ENCODE assay signal across 29 mouse cellular contexts in genomic region chr1:130455111-130455510, GRCm38 (mm10). TPM values are rescaled to one million over a fixed set of nuclear protein-coding genes. Genes with fewer than 3 reads are reported as not detected.
"Had no signal": no experiment of that assay in that cellular context is flagged by ENCODE, and none has a peak within 500 bp of the region (broad histone marks: within the 10 kb centered on the region; RNA-seq: fewer than 3 reads in every experiment).

No protein-coding gene starts in this region.

- H3K9me3 ChIP-seq: heart, embryonic 10.5 days; heart, embryonic 12.5 days; hindbrain, embryonic 10.5 days; hindbrain, embryonic 12.5 days; intestine, embryonic 15.5 days; limb, embryonic 10.5 days; limb, embryonic 12.5 days had no signal

- ATAC-seq: forebrain, postnatal 0 days; hindbrain, embryonic 16.5 days; inflammation-experienced regulatory T-cells, adult 6 months; intestine, embryonic 15.5 days; intestine, postnatal 0 days had no signal

- H3K4me3 ChIP-seq: gastrocnemius, adult 2 months; heart, embryonic 10.5 days; heart, embryonic 12.5 days; hindbrain, embryonic 10.5 days; hindbrain, embryonic 12.5 days; intestine, embryonic 15.5 days; layer of hippocampus, adult 2 months; left cerebral cortex, adult 2 months; limb, embryonic 10.5 days; limb, embryonic 12.5 days had no signal

- H3K9ac ChIP-seq: forebrain, postnatal 0 days; heart, embryonic 12.5 days; hindbrain, embryonic 12.5 days; hindbrain, embryonic 14.5 days; intestine, embryonic 15.5 days; limb, embryonic 12.5 days had no signal

- H3K27ac ChIP-seq: gastrocnemius, adult 2 months; heart, embryonic 10.5 days; hindbrain, embryonic 10.5 days; hindbrain, embryonic 12.5 days; hindbrain, embryonic 14.5 days; intestine, embryonic 15.5 days; layer of hippocampus, adult 2 months; left cerebral cortex, adult 2 months; limb, embryonic 10.5 days; limb, embryonic 12.5 days had no signal

- H3K4me1 ChIP-seq: heart, embryonic 10.5 days; heart, embryonic 12.5 days; hindbrain, embryonic 10.5 days; hindbrain, embryonic 12.5 days; intestine, embryonic 15.5 days; limb, embryonic 10.5 days; limb, embryonic 12.5 days had no signal

- H3K27me3 ChIP-seq: heart, embryonic 12.5 days; hindbrain, embryonic 12.5 days; intestine, embryonic 15.5 days; limb, embryonic 12.5 days had no signal

- H3K4me2 ChIP-seq: heart, embryonic 12.5 days; hindbrain, embryonic 12.5 days; hindbrain, embryonic 14.5 days; intestine, embryonic 15.5 days; limb, embryonic 12.5 days had no signal

- H3K36me3 ChIP-seq: heart, embryonic 10.5 days; heart, embryonic 12.5 days; hindbrain, embryonic 10.5 days; hindbrain, embryonic 12.5 days; intestine, embryonic 15.5 days; limb, embryonic 10.5 days; limb, embryonic 12.5 days had no signal

- DNase-seq: forebrain, postnatal 0 days; gastrocnemius, adult 2 months; gastrocnemius, postnatal 10 days; gastrocnemius, postnatal 25 days; heart, adult 18-20 months; heart, postnatal 10 days; heart, postnatal 4 days; kidney, adult 18-20 months; kidney, adult 8-10 months; kidney, postnatal 10 days; kidney, postnatal 25 days; kidney, postnatal 4 days had no signal

RNA-seq across cellular contexts. Expression of gene Cd55b, which starts 32.3 kb away (rescaled TPM):
- polyA plus RNA-seq: forebrain, postnatal 0 days; frontal cortex, adult 2 months; heart, embryonic 10.5 days; heart, embryonic 12.5 days; heart, embryonic 14.5 days; hindbrain, embryonic 10.5 days; hindbrain, embryonic 12.5 days; hindbrain, embryonic 14.5 days; hindbrain, embryonic 16.5 days; inflammation-experienced regulatory T-cells, adult 6 months; intestine, embryonic 15.5 days; kidney, embryonic 14.5 days; limb, embryonic 10.5 days; limb, embryonic 12.5 days; limb, embryonic 14.5 days had no signal
